Mouse (Mus musculus) lung, postnatal 25 days (tissue): Measurements from ENCODE around the gene Myl6.

Experiments
- DNase-seq: peaks from one replicate; pipeline ENCODE4 v3.0.0; 2022; ENCODE audit warnings: low spot score

Myl6 gene

DNA sequence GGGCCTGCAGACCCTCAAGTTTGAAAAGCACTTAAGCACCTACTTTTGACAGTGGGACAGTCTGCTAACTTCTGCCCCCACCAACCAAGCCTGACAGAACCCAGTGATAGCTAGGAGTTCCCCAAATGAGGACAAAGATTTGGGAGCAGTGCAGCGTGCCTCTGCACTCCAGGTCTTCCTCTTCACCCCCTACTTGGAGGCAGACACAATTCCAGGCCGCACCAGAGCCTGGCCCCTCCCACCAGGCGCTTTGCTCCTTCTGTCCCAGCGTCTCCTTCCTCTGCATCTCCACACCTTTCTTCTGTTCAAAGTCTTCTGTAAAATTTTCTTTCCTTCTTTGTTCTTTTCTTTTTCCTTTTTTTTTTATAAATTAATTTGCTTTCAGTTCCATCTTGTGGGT is 4.2 kb downstream of the Myl6 start:
- no peak for DNase-seq

DNA sequence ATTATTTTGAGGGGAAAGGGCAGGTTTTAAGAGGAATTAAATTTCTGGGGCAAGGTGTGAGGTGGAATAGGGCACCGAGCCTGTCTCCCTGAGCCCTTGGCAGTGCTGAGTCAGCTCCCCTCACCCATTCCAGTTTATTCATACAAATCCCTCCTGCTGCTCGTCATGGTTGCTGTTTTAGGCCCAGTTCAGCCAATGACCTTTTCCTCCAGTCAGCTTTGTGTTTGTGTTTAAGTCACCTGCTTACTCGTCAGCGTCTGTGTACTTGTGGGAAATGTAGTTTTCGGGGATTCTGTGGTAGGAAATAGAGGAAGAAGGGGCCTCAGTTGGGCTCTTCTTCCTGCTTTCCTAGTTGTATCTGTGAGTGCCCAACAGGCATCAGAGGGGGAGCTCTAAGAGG is 4.6 kb downstream of the Myl6 start:
- no peak for DNase-seq

DNA sequence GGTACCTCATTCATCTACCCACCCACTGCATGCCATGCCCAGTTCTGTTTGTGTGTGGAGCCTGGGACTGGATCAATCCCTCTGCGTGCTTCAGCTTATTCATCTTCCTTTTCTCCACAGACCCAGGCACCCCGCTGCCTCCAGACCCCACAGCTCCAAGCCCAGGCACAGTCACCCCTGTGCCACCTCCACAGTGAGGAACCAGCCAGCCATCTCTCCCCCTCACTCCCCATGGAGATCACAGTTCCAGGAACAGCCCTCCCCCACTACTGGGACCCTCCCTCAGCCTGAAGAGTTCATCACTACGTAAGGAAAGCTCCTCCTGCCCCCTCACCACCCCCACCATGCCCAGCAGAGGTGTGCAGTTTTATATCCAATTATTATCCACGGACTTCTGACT is 5.2 kb downstream of the Myl6 start:
- no peak for DNase-seq

DNA sequence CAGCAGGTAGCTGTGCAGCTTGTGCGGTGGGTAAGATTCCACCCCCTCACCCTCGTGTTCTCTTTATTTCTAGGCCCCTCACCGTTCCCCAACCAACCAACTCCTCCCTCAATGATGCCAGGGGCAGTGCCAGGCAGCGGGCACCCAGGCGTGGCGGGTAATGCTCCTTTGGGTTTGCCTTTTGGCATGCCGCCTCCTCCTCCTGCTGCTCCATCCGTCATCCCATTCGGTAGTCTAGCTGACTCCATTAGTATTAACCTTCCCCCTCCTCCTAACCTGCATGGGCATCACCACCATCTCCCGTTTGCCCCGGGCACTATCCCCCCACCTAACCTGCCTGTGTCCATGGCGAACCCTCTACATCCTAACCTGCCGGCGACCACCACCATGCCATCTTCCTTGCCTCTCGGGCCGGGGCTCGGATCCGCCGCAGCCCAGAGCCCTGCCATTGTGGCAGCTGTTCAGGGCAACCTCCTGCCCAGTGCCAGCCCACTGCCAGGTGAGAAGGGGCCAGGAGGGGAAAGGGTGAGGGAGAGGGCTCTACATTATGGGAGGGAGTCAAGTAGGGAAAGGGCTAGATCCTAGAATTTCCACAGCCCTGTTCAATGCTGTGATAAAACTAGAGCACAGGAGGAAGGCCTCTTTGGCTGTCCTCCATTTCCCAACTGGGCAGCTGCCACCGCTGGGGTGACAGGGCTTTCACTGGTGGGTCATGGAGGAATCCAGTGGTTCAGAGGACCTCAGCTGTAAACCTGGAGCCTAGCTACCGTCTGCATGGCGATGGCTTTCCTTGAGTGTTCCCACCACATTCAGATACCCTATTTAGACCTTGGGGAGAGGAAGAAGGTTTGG is 5.9 kb downstream of the Myl6 start:
- no peak for DNase-seq

DNA sequence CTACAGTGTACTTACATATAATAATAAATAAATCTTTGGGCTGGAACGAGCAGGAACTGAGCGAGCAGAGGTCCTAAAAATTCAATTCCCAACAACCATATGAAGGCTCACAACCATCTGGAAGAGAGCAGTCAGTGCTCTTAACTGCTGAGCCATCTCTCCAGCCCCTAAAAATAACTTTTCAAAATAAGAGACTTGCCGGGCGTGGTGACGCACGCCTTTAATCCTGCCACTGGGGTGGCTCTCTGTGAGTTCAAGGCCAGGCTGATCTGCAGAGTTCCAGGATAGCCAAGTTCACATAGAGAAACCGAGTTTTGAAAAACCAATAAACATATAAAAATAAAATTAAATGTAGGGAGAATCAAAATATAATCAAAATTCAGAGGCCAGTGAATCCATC is 7.6 kb downstream of the Myl6 start:
- no peak for DNase-seq

DNA sequence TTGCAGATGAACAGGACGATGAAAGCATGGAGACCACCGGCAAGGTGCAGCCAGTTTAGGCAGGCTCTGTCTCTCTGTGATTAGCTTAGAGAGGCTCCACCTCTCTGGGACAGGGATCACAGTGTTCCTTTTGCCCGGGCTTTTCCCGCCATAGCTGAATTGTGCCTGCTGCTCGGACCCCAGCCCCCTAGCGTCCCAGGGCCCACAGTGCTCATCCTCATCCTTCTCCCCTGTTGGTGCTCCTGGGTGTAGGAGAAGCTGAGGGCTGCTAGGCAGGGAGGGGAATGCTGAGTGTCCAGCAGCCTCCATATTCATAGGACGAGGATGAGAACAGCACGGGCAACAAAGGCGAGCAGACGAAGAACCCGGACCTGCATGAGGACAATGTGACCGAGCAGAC is 19.6 kb downstream of the Myl6 start:
- DNase-seq = no peak

DNA sequence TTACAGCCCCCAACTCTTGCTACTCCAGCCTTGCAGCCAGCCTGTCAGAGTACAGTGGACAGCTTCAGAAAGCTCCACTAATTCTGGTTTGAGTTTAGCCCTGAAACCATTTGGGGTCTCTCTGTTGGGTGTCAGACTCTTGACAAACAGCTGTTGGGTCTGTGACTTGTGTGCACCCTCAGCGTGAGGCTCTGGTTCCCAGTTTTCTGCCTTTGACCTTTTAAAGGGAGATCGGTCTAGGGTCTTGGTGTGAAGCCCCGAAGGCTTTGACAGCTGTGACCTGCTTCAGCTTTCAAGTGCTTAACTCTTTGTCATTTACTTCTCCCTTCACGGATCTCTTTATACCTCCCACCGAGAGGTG is 33.7 kb downstream of the Myl6 start:
- no peak for DNase-seq

DNA sequence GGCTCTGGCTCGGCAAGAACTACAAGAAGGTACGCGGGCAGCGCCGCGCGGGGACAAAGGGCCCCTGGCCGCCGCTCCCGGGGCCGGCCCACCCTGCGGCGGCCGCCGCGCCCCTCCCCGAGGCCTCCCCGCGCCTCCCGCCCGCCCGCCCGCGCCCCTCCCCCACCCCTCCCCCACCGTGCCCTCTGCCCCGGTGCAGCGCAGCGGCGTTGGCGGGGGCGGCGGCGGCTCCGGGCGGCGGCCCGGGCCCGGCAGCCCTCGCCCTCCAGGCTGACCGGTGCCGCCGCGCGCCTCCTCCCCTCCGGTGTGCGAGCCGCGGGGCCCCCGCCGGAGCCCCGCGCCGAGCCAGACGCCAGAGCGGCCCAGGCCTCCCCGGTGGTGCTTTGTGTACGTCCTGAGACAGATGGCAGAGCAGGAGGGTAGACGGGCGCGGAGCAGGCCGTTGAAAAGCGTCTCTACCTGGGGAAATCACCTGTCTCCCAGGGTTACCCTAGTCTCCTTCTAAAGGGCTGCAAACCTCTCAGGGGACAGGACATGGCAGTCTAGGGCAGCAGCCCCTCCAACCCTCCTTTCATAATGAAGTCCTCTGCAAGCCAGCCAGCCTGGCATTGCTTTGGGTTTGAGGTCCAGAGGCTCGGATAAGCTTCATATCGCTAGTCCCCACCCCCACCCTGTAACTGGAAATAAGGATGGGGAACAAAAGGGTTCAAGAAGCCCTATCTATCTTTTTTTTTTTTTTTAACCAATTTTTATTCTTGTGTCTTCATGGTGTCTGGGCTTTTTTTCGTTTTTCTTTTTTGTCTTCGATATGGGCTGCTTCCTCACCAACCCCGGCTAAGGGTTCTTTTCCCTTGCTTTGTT is 34.3 kb downstream of the Myl6 start:
- DNase-seq = peak; percentile 21

DNA sequence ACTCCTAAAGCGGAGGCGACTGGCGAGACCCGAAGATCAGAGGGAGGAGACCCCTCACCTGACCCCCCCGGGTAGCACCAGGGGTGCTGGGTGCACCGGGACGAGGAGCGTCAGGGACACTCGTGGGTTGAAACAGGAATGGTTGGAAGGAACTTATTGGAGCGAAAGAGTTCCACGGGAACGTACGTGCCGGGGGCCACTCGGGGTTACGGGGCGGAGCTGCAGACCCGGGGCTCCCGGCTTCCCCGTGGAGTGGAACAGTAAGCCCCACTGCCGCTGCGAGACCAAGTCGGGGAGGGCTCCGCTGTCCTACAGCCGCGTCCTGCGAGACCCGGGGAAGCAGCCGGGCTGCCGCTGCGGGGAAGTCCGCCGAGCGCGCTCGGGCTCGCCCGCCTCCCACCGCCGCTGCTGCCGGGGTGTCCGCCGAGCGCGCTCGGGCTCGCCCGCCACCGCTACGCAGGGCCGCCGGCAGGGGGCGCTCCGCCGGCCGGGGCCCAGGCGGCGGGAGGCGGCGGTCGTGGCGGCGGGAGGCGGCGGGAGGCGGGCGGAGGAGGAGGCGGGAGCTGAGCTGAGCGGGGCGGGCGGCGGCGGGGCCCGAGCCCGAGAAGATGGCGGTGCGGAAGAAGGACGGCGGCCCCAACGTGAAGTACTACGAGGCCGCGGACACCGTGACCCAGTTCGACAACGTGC is 35.1 kb downstream of the Myl6 start, which contains the start of gene Smarcc2:
Gene Smarcc2, plus strand, starts transcription at position 530 of the 690 bp plus-strand sequence.
- peak; percentile 85 for DNase-seq

DNA sequence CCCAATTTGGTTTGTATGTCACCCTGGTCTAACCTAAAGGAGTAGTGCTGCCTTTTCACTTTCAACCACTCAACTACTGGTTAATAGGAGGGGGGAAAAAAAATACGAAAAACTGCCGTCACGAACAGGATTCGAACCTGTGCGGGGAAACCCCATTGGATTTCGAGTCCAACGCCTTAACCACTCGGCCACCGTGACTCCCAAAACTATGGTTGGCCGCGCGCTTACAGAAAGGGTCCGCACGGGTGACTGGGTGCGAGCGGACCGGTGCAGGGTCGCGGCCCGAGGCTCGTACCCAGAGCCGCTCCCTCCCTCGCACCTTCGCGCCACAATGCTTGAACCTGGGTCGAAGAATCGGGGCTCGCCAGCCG is 35.6 kb downstream of the Myl6 start:
- peak; percentile 89 for DNase-seq

DNA sequence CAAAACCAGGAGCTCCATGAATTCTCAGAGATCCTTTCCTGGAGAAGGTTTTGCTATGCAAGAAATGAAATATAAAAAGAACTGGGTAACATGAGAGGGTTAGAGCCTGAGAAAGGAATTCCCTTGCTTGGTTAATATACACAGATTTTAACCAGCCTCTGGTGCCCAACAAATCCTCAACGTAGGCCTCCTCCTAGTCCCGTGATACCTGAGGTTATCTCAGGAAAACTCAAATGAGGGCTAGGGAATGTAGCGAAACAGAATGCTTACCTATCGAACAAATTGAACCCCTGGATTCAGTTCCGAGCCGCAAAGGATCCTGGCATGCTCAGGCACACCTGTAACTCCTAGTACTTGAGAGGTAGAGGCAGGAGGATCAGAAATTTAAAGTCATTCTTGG is 36.3 kb downstream of the Myl6 start:
- DNase-seq = no peak

DNA sequence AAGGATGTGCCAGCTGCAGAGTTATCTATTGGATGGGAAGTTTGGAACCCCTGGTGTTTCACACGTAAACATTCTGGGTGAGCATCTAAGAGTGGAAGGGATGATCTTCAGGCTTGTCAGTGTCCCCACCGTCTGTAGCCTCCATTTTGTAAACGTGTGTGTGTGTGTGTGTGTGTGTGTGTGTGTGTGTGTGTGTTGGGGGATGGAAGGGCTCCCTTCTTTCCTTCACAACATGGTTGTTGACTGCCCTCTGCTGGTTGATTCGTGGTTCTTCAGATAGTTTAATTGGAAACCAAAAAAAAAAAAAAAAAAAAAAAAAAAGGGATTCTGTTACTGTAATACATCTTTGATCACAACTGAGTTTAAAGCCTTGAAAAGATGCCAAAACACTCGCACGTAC is 38.7 kb downstream of the Myl6 start:
- DNase-seq = peak; percentile 81

DNA sequence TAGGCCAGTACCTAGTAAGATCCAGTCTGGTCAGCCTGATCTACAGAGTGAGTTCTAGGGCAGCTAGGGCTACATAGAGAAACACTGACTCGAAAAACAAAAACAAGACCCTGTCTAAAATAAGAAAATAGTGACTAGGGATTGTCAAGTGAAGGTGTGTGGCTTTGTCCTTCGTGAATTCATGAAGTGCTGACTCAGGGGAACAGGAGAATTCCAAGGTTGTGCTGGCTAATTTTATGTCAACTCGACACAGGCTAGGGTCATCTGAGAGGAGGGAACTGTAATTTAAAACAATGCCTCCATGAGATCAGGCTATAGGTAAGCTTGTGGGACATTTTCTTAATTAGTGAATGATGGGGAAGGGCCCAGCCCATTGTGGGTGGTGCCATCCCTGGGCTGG is 39.5 kb downstream of the Myl6 start:
- DNase-seq = no peak

DNA sequence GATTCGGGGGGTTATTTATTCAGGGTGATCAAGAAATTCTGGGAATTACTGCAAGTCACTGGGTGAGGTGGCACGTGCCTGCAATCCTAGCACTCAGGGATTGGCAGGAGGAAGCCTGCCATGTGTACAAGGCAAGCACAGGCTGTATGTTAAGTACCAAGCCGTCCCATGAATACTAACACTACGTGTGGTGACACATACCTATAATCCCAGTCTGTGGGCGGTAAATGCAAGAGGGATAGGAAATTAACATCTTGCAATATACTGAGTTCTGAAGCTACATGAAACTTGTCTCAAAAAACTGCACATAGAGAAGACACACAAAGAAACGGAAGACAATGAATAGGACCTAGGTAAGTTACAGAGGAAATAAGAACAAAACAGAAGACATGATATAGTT is 42.9 kb downstream of the Myl6 start:
- DNase-seq = no peak

DNA sequence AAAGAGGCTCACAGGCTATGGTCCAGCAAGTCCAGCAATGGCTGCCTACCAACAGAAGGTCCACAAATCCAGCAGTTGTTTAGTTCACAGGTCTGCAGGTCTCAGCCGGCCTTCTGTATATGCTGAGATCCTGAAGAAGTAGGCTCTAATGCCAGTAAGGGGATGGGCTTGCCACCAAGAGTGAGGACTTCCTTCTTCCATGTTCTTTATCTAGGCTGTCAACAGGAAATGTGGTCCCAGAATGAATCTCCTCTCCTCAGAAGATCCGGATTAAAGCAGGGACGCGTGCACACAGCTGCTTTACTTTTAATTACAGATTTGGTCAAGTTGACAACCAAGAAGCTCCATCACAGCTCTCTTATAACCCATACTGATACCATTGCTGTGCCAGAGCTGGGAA is 48.5 kb downstream of the Myl6 start:
- no peak for DNase-seq

DNA sequence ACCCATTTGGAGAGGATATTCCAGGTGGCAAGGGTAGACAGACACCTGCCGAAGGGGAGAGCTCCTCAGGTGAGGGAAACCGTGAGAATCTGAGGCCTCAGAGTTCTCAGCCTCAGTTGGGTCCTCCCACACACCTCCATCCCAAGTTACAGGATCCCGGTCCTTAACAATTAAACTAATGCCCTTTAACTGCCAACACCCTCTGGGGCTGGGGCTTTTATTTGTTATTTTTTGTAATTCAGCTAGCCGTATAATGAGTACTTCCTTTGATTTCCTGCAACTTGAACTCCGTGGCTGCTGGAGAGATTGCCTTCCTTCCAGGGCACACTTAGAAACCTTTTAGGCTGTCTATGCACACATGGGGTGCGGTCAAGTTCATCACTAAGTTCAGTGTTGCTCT is 49.6 kb downstream of the Myl6 start:
- DNase-seq = no peak

DNA sequence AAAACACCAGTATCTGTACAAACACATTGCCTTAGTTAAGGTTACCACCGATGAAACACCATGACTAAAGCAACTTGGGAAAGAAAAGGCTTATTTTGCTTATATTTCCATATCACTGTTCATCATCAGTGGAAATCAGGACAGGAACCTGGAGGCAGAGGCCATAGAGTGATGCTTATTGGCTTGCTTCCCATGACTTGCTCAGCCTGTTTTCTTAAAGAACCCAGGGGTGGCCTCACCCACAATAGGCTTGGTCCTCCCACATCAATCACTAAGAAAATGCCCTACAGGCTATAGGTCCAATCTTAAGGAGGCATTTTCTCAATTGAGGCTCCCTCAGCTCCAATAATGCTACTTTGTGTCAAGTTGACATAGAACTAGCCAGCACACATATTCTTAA is 51.2 kb downstream of the Myl6 start:
- DNase-seq = no peak

DNA sequence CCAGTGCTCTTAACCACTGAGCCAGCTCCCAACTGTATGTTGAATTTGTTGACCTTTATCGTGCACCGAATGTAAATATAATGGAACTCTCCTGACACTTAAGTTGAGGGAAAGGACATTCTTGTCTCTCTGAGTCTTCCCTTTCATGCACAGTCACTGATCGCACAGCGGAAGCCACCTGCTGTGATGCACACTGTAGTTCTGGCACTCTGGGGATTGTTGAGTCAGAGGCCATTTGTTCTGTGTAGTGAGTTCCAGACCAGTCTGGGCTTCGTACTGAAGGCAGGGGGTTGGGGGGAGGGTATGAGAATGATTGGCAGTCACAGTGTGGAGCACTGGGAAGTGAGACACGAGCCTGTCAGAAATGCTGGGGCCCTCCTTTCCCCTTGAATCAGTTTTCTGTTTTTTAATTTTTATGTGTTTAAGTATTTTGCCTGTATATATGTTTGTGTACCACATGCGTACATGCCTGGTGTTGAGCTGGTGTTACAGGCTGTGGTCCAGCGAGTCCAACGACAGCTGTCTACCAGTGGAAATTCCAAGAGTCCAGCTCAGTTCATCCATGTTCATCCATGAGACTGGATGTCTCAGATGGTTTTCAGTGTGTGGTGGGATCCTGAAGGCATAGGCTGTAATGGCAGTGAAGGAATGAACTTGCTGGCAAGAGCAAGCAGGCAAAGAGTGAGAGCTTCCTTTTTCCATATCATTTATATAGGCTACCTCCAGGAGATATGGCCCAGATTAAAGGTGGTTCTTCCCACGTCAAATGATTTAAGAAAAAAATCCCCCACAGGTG is 52.4 kb downstream of the Myl6 start:
- no peak for DNase-seq
